Mouse (Mus musculus) testis, adult 10 weeks (tissue): ENCODE data around the gene Rfx5. TPM values are rescaled to one million over a fixed set of nuclear protein-coding genes. Genes with fewer than 3 reads are reported as not detected.

Experiments
- polyA plus RNA-seq: library from polyadenylated mRNA; stranded (reverse); fragments of 350-450 nt; fragmentation: Illumina TruSeq; extraction: RNeasy Lipid Tissue Mini Kit (QIAGEN cat#74804); gene quantifications from one replicate; pipeline ENCODE4 v1.2.3, GENCODE M21; 2014; ENCODE audit warnings: low read depth, low replicate concordance

Rfx5 gene
- polyA plus RNA-seq, result 11.5 TPM

GRCm38 (mm10) chr3:94953764-94954616 is at the start of gene Rfx5:
Gene Rfx5 (plus strand): TSS chr3:94954075.

GRCm38 (mm10) chr3:94932809-94933564 is 20.9 kb upstream of the Rfx5 start, which contains the start of gene Selenbp1:
Gene Selenbp1 (plus strand): TSS chr3:94933056.

GRCm38 (mm10) chr3:94974528-94975422 is 20.9 kb downstream of the Rfx5 start, which contains the start of gene Pi4kb:
Gene Pi4kb (plus strand): TSS chr3:94974731.

Other genes starting within 250 kb of the Rfx5 start
- 8.2 TPM for gene Cgn, start 167.6 kb upstream of the Rfx5 start, polyA plus RNA-seq
- gene Pogz, start 116.5 kb upstream of the Rfx5 start, polyA plus RNA-seq, result 13.1 TPM
- 52.5 TPM for gene Psmb4, start 67.1 kb upstream of the Rfx5 start, polyA plus RNA-seq
- 2.2 TPM for gene Selenbp1, start 21.0 kb upstream of the Rfx5 start, polyA plus RNA-seq
- 8.2 TPM for gene Pi4kb, start 20.7 kb downstream of the Rfx5 start, polyA plus RNA-seq
- gene Zfp687, start 61.4 kb downstream of the Rfx5 start, polyA plus RNA-seq, result 11.3 TPM
- gene Psmd4, start 88.5 kb downstream of the Rfx5 start, polyA plus RNA-seq, result 14.9 TPM
- 13.8 TPM for gene Pip5k1a, start 152.9 kb downstream of the Rfx5 start, polyA plus RNA-seq
- gene Vps72, start 156.9 kb downstream of the Rfx5 start, polyA plus RNA-seq, result 6.2 TPM
- 4.3 TPM for gene Tmod4, start 170.4 kb downstream of the Rfx5 start, polyA plus RNA-seq
- gene Scnm1, start 179.9 kb downstream of the Rfx5 start, polyA plus RNA-seq, result 18.9 TPM
- gene Lysmd1, start 180.0 kb downstream of the Rfx5 start, polyA plus RNA-seq, result 2.3 TPM
- gene Tnfaip8l2, start 188.3 kb downstream of the Rfx5 start, polyA plus RNA-seq, result not detected
- gene Sema6c, start 206.4 kb downstream of the Rfx5 start, polyA plus RNA-seq, result 1.3 TPM